Mouse (Mus musculus) gastrocnemius, postnatal 25 days (tissue): Measurements from ENCODE around the gene D11Wsu47e. TPM values are rescaled to one million over a fixed set of nuclear protein-coding genes. Genes with fewer than 3 reads are reported as not detected.
"Not testable (repeated sequence)": the region's sequence is repeated elsewhere in the genome, so short reads cannot be mapped to it uniquely, and the experiment has no call there.

Experiments
- DNase-seq: peaks from one replicate; pipeline ENCODE4 v3.0.0; 2022
- long read RNA-seq, 2 experiments: library from polyadenylated mRNA; stranded (forward); transcript quantifications; one replicate each; pipeline ENCODE4 v2.0.0; 2021
- total RNA-seq, 2 experiments: library from RNA; stranded (reverse); gene quantifications; 1 replicate in 1 of 2; 2 replicates in 1 of 2; pipeline ENCODE4 v1.2.3; 2021

Gene D11Wsu47e
- 1 to 10 TPM; 4.6 TPM for total RNA-seq
- long read RNA-seq, experiment 1, transcript D11Wsu47e-202 (5 exons, 2,062 nt): major isoform, 5 of 7 reads
- long read RNA-seq, experiment 1, partial matches to known transcripts: 1 of 7 reads
- long read RNA-seq, experiment 1, other reads (novel, unspliced or antisense): 0 of 7 reads
- long read RNA-seq, experiment 2, transcript D11Wsu47e-202 (5 exons, 2,062 nt): major isoform, 10 of 12 reads
- long read RNA-seq, experiment 2, partial matches to known transcripts: 0 of 12 reads
- long read RNA-seq, experiment 2, other reads (novel, unspliced or antisense): 2 of 12 reads

DNA sequence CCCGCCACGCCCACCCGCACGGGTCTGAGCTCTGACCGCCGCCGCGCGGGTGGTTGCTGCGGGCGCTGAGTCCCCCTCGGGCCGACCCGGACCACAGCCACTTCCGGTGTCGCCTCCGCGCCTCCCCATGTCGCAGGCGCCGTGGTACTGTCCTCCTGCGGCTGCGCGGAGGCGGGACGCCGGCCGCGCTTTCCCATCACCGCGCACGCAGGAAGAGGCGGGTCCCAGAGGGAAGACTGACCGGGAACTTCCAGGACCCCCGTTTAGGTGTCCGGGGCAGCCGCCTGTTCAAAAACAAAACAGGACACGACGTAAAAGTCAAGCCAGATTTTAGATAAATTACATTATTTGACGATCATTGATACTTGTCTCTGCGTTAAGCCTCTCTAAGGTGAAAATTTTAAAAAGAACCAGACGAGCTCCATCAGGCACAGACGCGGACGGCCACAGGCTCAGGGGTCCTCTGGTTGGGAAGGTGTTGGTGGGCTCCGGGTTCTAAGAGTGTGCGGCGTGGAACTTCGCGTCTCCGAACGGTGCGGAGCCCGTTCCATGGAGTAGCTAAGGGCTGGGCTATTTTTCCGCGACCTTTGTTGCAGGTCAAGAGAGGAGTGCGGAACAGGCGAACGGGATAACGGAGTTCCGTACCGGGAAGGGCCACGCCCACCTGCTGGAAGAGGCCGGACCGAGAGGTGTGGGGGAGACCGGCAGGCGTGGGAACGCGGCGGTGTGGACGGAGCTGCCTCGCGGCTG lies at the start of gene D11Wsu47e, which contains the start of gene Fam104a:
D11Wsu47e (plus strand) TSS at position 456 of the 750 bp plus-strand sequence.
Fam104a (minus strand) TSS at position 199 of the 750 bp plus-strand sequence.
- peak; percentile 95 for DNase-seq

DNA sequence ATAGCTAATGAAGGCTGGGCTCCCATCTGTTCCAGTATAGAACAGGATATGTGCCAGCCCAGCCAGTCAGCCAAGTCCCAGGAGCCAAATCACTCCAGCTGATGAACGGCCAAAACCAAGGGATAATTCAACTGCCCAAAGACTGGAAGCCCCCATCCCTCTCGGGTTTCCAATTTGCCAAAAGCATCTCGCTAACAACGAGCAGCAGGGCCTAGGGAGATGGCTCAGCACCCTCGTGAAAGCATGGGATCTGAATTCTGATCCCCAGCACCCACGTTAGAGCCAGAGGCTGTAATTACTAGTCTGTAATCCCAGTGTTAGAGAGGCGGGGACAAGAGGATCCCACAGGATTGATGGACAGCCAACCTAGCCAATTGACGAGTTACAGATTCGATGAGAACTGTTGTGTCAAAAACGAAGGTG lies 49.5 kb upstream of the D11Wsu47e start:
- DNase-seq: no peak

DNA sequence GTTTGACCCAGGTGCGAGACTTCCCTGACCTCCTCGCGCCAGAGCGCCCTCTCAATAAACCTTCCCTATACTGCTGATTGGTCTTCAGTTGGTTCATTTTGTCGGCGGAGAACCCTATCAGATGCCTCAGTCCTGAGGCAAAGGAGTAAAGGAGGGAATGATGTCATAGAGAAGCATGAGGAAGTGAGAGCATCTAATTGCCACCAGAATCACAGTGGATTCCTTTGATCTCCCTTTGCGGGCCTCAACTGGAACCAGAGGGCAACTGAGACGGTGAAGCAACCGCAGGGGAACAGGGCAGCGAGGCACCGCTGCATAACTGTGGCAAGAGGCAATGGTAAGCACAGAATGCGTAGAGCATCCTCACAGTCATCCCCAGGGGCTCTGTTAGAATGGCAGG lies 45.5 kb upstream of the D11Wsu47e start:
- no peak for DNase-seq

- no peak for DNase-seq
Measured at GRCm38 (mm10) chr11:113645181-113645580, 39.0 kb upstream of the D11Wsu47e start.

DNA sequence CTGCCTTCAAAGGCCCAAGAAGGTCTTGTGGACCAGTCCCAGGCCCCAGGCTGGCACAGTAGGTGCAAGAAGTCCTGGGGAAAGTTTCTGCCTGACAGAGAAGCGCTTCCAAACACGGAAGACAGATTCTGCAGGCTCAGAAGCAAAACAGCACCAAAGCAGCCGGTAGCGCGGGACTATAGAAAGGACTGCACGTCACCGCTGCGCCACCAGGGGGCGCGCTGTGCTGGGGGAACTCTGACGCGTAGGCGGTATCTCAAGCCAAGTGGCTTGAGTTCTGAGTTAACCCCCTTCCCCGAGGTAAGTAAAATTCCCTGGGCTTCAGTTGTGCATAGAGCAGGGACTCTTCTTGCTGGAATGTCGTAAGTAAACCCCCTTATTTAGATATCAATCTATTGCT lies 36.1 kb upstream of the D11Wsu47e start:
- DNase-seq: peak; percentile 72

- no peak for DNase-seq
Measured at GRCm38 (mm10) chr11:113648690-113649352, 35.4 kb upstream of the D11Wsu47e start, which contains the start of gene Cog1. Cog1 (plus strand) TSS chr11:113649169.

DNA sequence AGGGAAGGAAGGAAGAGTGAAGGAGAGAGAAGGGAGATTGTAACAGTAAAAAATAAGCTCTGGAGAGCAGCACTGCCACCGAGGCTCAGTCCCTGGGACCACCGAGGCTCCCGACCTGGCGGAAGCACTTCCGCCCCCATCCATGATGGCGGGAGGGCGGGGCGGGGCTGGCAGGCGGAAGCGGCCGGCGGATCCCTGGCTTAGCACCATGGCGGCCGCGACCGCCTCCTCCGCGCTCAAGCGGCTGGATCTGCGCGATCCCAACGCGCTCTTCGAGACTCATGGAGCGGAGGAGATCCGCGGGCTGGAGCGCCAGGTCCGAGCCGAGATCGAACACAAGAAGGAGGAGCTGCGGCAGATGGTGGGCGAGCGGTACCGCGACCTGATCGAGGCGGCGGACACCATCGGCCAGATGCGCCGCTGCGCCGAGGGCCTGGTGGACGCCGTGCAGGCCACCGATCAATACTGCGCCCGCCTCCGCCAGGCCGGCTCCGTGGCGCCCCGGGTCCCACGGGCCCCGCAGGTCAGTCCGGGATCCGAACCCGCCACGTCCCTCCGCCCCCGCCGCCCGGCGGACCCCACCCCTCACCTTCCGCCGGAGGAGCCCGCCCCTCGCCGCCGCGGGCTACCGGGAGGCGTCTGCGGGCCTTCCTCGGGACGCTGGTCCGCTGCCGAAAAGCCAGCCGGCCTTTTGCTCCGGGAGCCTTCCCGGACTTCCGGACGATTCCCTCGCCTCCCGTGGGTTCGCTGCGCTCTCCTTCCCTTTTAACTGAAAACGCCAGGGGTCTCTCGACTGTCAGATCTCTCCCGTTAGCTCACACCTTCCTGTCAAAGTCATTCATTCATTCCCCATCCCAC lies 34.6 kb upstream of the D11Wsu47e start, which contains the start of gene Slc39a11:
Slc39a11 (minus strand) TSS at position 727 of the 858 bp plus-strand sequence.
- peak; percentile 71 for DNase-seq

GRCm38 (mm10) chr11:113651206-113651906 lies 32.9 kb upstream of the D11Wsu47e start:
- DNase-seq: no peak

DNA sequence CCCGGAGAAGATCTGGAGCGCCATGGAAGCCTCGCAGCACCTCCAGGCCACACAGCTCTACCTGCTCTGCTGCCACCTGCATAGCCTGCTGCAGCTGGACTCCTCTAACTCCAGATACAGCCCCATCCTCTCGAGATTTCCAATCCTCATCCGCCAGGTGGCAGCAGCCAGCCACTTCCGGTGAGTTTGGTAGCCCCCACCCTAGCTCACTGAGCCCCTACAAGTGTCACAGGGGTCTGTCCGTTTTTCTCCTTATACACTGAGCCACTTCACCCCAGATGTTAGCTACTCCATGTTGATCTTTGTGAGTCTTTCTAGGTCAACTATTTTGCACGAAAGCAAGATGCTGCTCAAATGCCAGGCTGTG lies 32.3 kb upstream of the D11Wsu47e start:
- no peak for DNase-seq

- no peak for DNase-seq
Measured at GRCm38 (mm10) chr11:113652516-113652915, 31.7 kb upstream of the D11Wsu47e start.

DNA sequence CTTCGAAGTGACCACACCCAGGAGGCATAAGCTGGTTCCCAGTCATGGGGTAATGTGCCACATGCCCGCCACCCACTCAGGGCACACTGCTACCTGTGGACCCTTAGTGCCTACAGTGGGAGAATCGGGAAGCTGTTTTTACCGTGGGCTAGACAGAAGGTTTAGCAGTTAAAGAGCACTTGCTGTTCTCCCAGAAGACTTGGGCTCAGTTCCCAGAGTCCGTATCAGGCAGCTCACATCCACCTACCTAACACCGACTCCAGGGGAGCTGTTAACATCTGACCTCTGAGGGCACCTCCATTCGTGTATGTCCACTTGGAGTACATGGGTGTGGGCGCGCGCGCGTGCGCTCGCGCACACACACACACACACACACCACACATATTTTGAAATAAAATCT lies 30.1 kb upstream of the D11Wsu47e start:
- DNase-seq: no peak

- no peak for DNase-seq
Measured at GRCm38 (mm10) chr11:113654561-113655270, 29.5 kb upstream of the D11Wsu47e start.

DNA sequence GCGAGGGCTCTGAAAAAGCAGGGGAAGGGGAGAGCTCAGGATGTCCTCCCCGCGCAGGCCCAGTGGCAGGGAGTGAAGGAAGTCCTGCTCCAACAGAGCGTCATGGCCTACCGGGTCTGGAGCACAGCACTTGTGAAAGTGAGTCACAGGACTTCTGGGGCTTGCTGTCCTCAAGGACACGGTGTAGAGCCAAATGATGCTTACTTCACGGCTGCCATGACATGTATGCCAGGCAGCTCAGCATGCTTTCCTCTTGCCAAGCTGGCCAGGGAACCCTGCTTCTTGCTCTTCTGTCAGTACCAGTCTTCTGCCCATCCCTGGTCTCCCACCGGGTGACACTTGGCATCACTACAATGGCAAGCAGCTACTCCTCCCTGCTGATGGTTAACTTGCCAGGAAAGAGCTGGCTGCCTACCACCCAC lies 27.7 kb upstream of the D11Wsu47e start:
- no peak for DNase-seq

DNA sequence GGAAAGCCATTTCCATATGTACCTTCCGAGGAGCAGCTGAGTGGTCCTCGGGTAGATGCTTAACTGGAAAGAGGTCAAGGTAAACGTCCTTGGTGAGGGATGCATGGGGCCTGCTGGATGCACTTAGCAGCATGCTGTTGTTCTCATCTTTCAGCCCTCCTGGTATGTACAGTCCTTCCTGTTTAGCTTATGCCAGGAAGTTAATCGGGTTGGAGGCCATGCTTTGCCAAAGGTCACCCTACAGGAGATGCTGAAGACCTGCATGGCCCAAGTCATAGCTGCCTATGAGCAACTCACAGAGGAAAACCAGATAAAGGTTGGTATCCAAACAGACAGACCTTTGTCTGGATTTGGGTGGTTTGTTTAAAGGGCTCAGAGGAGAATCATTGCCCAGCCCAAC lies 27.0 kb upstream of the D11Wsu47e start:
- no peak for DNase-seq

DNA sequence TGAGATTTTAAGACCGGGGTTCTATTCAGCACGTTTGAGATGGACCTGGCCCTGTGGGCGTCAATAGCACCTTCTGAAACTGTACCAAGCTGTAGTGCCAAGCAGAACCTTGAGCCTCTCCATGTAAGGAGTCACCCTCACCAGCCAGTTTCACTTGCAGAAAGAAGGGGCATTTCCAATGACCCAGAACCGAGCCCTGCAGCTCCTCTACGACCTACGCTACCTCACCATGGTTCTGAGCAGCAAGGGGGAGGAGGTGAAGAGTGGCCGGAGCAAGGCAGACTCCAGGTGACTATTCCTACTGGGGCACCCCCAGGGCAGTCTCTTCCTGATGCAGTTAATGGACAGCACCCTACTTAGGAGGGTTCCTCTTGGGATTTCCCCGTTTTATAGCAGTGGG lies 25.9 kb upstream of the D11Wsu47e start:
- no peak for DNase-seq

GRCm38 (mm10) chr11:113658763-113659162 lies 25.4 kb upstream of the D11Wsu47e start:
- DNase-seq: no peak

DNA sequence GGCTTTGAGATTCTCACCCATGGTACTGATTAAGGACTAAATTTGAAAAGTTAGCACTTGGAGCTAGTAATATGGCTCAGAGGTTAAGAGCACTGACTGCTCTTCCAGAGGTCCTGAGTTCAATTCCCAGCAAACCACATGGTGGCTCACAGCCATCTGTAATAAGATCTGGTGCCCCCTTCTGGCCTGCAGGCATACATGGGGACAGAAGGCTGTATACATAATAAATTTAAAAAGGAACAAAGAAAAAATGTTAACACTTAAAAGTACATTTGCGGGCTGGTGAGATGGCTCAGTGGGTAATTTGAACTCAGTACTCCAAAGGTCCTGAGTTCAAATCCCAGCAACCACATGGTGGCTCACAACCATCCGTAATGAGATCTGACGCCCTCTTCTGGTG lies 24.0 kb upstream of the D11Wsu47e start:
- DNase-seq: not testable (repeated sequence)

- no peak for DNase-seq
Measured at GRCm38 (mm10) chr11:113660940-113661339, 23.3 kb upstream of the D11Wsu47e start.

GRCm38 (mm10) chr11:113661835-113662351 lies 22.3 kb upstream of the D11Wsu47e start:
- DNase-seq: no peak

- DNase-seq: no peak
Measured at GRCm38 (mm10) chr11:113664279-113664678, 19.9 kb upstream of the D11Wsu47e start.
